Mouse (Mus musculus): ENCODE measurements around the gene Lman2l.

Gene Lman2l

GRCm38 (mm10) chr1:36458169-36458568 lies 13.1 kb upstream of the Lman2l start:
- DNase-seq (ENCODE audit: low spot score) = no peak

GRCm38 (mm10) chr1:36457388-36458014 lies 12.4 kb upstream of the Lman2l start:
- DNase-seq (ENCODE audit: low spot score) = no peak

GRCm38 (mm10) chr1:36454055-36454815 lies 9.2 kb upstream of the Lman2l start:
- no peak for DNase-seq (ENCODE audit: low spot score)

DNA sequence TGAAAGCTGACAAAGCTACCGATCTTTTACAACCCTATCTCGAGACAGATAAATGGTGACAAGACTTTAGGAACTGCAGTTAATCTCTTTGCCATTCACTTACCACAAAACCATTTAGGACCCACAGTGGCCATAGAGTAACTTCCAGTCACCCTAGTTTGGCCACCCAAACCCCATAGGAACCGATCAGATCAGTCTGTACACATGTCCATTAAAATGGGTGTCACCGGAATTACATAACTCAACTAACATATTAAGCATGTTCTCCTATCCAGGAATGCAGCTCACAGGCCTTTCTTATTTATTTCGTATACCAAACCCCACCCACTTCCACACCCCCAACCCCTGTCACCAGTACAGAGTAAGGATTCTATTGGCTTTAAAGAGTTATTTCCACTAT lies 1.8 kb upstream of the Lman2l start:
- DNase-seq (ENCODE audit: low spot score) = no peak

DNA sequence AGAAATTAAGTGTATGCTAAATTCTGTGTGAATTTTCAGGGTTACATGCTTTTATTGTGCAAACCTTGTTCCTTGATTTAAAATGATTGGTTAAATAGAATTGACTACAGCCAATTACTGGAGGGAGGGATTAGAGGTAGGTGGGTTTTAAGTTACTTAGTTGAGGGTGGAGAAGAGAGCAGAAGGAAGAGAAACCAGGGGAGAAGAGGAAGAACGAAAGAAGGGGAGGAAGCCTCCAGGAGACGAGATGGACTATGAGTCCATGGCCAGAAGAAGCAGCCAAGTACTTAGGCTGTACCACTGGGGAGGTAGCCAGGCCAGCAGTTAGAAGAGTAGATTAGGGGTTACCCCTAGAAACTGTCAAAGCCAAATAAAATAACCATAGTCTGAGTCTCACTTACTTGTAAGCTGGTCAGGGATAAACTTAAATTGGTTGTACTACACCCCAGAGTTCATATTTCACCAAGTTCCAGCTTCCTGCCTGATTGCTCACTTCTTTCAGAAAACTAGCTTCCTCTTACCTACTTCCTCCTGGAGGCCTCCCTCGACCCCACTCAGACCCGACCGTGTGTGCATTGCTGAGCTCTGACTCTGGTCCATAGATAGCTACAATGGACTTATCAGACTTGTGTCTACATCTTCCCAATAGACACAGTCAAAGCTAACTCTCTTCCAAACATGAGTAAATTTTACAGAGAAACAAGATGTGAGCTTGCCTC lies 1.2 kb upstream of the Lman2l start:
- no peak for DNase-seq (ENCODE audit: low spot score)

GRCm38 (mm10) chr1:36445508-36445907 lies 437 bp upstream of the Lman2l start:
- no peak for DNase-seq (ENCODE audit: low spot score)

GRCm38 (mm10) chr1:36441101-36441500 lies 4.0 kb downstream of the Lman2l start:
- DNase-seq (ENCODE audit: low spot score) = no peak

- DNase-seq (ENCODE audit: low spot score) = no peak
Measured at GRCm38 (mm10) chr1:36437223-36437622, 7.8 kb downstream of the Lman2l start.

DNA sequence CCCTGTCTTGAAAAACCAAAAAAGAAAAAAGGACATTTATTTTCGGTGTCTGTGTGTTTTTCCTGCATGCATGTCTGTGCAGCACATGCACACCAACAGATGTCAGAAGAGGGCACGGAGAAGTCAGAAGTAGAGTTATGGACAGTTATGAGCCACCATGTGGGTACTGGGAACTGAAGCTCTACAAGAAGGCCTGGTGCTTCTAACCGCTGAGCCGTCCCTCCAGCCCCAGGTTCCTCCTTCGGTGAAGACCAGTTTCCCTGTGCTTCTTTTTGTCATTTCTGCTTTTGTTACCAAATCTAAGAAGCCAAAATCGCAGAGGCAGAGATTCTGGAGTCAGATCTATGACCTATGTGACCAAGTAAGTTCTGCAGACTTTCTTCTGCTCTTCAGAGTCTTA lies 8.6 kb downstream of the Lman2l start:
- DNase-seq (ENCODE audit: low spot score) = no peak

- no peak for DNase-seq (ENCODE audit: low spot score)
Measured at GRCm38 (mm10) chr1:36435071-36435470, 10.0 kb downstream of the Lman2l start.

- no peak for DNase-seq (ENCODE audit: low spot score)
Measured at GRCm38 (mm10) chr1:36433616-36434015, 11.5 kb downstream of the Lman2l start.

GRCm38 (mm10) chr1:36432999-36433398 lies 12.1 kb downstream of the Lman2l start:
- no peak for DNase-seq (ENCODE audit: low spot score)

- DNase-seq (ENCODE audit: low spot score) = no peak
Measured at GRCm38 (mm10) chr1:36429511-36429910, 15.6 kb downstream of the Lman2l start.

GRCm38 (mm10) chr1:36404531-36404930 lies 40.5 kb downstream of the Lman2l start:
- DNase-seq (ENCODE audit: low spot score) = no peak

- no peak for DNase-seq (ENCODE audit: low spot score)
Measured at GRCm38 (mm10) chr1:36401509-36401908, 43.6 kb downstream of the Lman2l start.

- DNase-seq (ENCODE audit: low spot score) = no peak
Measured at GRCm38 (mm10) chr1:36397041-36397440, 48.0 kb downstream of the Lman2l start.

DNA sequence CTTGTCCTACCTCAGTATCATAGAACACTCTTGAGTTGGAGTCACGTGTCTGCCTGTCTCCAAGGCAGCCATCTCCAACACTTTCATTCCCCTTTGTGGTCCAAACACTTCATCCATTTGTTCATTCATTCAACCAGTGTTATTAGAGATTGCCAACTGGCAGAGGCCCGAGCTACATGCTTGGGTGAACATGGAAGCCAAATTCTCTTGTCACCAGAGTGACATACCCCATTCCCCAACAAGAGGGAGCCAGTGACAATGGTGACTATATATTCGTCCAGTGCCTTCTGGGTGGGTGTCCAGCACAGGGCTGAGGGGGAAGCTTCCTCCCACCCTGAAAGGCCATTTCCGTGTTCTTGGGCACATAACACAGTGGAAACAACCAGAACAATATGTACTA lies 65.5 kb downstream of the Lman2l start:
- DNase-seq (ENCODE audit: low spot score) = no peak

- DNase-seq (ENCODE audit: low spot score) = no peak
Measured at GRCm38 (mm10) chr1:36378880-36379279, 66.2 kb downstream of the Lman2l start.

GRCm38 (mm10) chr1:36371934-36372845 lies 72.9 kb downstream of the Lman2l start, which contains the start of gene Fer1l5:
Gene Fer1l5, plus strand, starts transcription at chr1:36372291.
- no peak for DNase-seq (ENCODE audit: low spot score)

DNA sequence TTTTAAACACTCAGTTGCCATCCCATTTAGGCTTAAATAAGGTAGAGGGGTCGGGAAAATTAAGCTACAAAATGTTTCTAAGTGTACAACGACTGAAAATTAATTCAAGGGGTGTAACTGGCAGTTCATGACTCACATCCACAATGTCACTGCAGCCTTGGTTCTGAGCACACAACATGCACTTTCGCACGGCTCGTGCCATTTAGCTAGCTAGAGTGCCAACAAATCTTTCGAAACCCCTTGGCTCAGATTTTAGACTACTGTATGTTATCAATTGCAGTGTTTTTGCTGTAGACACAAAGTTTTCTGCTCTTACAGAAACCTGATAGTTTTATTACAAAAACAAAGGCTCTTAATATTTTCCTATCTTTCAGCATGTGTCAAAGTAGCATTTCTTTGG lies 74.2 kb downstream of the Lman2l start:
- DNase-seq (ENCODE audit: low spot score) = no peak

Measured in ovary, postnatal 36 days (tissue).